Mouse (Mus musculus) spleen, adult 10 weeks (tissue): Measurements from ENCODE around the gene Acp5. TPM values are rescaled to one million over a fixed set of nuclear protein-coding genes. Genes with fewer than 3 reads are reported as not detected.

Experiments used
- polyA plus RNA-seq: library from polyadenylated mRNA; stranded (reverse); fragments of 350-450 nt; fragmentation: Illumina TruSeq; extraction: RNeasy Lipid Tissue Mini Kit (QIAGEN cat#74804); gene quantifications from one replicate; pipeline ENCODE4 v1.2.3, GENCODE M21; 2015; ENCODE audit warnings: low replicate concordance; ENCODE audit not compliant: insufficient read depth

Acp5 gene
- polyA plus RNA-seq, result 117 TPM

GRCm38 (mm10) chr9:22135644-22136390 is at the start of gene Acp5:
Gene Acp5, minus strand, starts transcription at chr9:22135711.

GRCm38 (mm10) chr9:22156497-22157245 is 21.2 kb upstream of the Acp5 start, which contains the start of gene Pigyl:
Gene Pigyl, plus strand, starts transcription at chr9:22156846.

GRCm38 (mm10) chr9:22116740-22117426 is 18.6 kb downstream of the Acp5 start, which contains the start of gene Elof1:
Gene Elof1, minus strand, starts transcription at chr9:22117172.

GRCm38 (mm10) chr9:22098993-22099696 is 36.4 kb downstream of the Acp5 start, which contains the start of gene Cnn1:
Gene Cnn1, plus strand, starts transcription at chr9:22099216.

GRCm38 (mm10) chr9:22085022-22085834 is 50.3 kb downstream of the Acp5 start, which contains the start of gene Ecsit:
Gene Ecsit, minus strand, starts transcription at chr9:22085438.

Other genes with a start within 250 kb of the Acp5 start
- gene Rab3d, start 217.5 kb downstream of the Acp5 start, polyA plus RNA-seq, result 7.7 TPM
- 0.79 TPM for gene Ccdc159, start 208.2 kb downstream of the Acp5 start, polyA plus RNA-seq
- gene Tmem205, start 208.2 kb downstream of the Acp5 start, polyA plus RNA-seq, result 3.3 TPM
- 0.70 TPM for gene Plppr2, start 198.7 kb downstream of the Acp5 start, polyA plus RNA-seq
- 10.0 TPM for gene Swsap1, start 180.0 kb downstream of the Acp5 start, polyA plus RNA-seq
- 2.1 TPM for gene Epor, start 172.2 kb downstream of the Acp5 start, polyA plus RNA-seq
- 2.1 TPM for gene Rgl3, start 146.3 kb downstream of the Acp5 start, polyA plus RNA-seq
- not detected for gene Ccdc151, start 133.1 kb downstream of the Acp5 start, polyA plus RNA-seq
- gene Prkcsh, start 132.9 kb downstream of the Acp5 start, polyA plus RNA-seq, result 29.0 TPM
- gene Elavl3, start 83.7 kb downstream of the Acp5 start, polyA plus RNA-seq, result not detected
- gene Gm49318, start 64.5 kb downstream of the Acp5 start, polyA plus RNA-seq, result not detected
- gene Zfp653, start 64.3 kb downstream of the Acp5 start, polyA plus RNA-seq, result 5.6 TPM
- gene Ecsit, start 50.3 kb downstream of the Acp5 start, polyA plus RNA-seq, result 12.2 TPM
- gene Cnn1, start 36.5 kb downstream of the Acp5 start, polyA plus RNA-seq, result 12.6 TPM
- 40.6 TPM for gene Elof1, start 18.5 kb downstream of the Acp5 start, polyA plus RNA-seq
- gene Pigyl, start 21.1 kb upstream of the Acp5 start, polyA plus RNA-seq, result 7.4 TPM
- 0.07 TPM for gene Zfp872, start 52.4 kb upstream of the Acp5 start, polyA plus RNA-seq
- 82.7 TPM for gene Zfp809, start 90.0 kb upstream of the Acp5 start, polyA plus RNA-seq
- 2.8 TPM for gene Zfp599, start 124.2 kb upstream of the Acp5 start, polyA plus RNA-seq
- gene Zfp810, start 171.9 kb upstream of the Acp5 start, polyA plus RNA-seq, result 21.3 TPM